Mouse (Mus musculus): ENCODE results near the gene Prl4a1.
"Not testable (repeated sequence)": the region's sequence is repeated elsewhere in the genome, so short reads cannot be mapped to it uniquely, and the experiment has no call there.

Gene Prl4a1

DNA sequence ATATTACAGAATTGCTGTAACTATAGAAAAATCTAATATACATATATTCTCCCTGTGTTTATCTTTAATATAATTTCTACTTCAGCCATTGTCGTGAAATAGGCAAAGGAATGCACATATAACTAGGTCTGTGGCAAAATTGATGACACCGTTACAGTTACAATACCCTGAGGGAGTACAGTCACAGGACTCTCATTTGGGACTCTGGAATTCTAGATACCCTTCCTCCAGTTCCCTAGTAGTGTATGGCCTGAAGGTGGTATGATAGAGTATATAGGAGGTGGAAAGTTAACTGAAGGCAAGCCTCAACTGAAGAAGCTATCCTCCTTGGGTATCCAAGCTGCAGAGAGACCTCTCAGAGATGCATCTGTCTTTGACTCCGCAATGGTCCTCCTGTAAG lies at the start of gene Prl4a1:
TSS of gene Prl4a1 (plus strand) at position 301 of the 400 bp plus-strand sequence.
- no peak for DNase-seq (ENCODE audit: low read depth, low spot score)

DNA sequence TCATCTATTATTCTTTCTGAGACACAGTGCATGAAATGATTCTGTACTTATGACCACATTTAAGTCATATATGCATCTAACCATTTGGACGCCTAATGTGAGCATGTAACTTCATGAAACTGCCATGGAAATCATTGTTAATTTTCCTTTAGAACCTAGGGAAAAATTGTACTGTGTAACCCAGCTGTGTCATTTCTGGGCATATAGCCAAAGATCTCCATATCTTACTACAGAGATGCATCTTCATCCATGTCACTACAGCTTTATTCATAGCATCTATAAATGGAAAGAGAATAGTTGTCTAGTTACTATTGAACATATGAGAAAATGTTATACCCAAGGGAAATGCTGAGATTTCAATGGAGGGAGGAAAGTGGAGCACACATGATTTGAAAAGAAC lies 43.1 kb upstream of the Prl4a1 start:
- DNase-seq (ENCODE audit: low read depth, low spot score): peak; percentile 3

DNA sequence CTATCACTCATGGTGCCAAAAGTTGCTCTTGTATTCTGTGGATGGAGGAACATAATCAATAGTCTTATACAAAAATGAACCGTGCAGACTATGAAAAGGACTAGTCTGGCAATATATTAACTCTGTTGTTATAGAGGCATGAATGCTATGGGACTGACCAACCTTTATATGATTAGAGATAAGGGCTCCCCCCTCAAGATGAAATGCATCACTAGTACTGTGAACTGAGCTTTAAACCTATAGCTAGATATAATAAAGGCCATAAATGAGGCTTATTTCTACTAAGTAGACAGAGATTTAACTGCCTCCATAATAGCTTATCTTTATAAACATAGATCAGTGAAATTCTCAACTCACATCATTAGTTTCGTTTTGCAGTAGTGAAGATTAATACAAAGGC lies 41.7 kb upstream of the Prl4a1 start:
- not testable (repeated sequence) for DNase-seq (ENCODE audit: low read depth, low spot score)

DNA sequence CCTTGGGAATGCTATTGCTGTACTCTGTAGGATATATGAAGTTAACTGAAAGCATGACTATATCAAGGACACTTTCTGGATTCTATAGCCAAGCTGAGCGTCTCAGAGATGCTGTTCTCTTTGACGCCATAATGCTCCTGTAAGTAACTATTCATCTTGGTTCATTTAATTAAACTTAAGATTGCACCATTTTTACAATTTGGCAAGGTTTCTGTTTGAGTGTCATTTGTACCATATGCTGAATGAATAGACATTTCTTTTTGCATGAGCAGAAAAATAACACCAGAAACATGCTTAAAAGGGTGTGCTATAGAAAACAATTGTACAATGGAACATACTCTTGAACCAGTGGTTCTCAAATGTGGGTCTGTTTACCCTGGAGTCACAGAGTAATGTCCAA lies 38.4 kb upstream of the Prl4a1 start:
- no peak for DNase-seq (ENCODE audit: low read depth, low spot score)

DNA sequence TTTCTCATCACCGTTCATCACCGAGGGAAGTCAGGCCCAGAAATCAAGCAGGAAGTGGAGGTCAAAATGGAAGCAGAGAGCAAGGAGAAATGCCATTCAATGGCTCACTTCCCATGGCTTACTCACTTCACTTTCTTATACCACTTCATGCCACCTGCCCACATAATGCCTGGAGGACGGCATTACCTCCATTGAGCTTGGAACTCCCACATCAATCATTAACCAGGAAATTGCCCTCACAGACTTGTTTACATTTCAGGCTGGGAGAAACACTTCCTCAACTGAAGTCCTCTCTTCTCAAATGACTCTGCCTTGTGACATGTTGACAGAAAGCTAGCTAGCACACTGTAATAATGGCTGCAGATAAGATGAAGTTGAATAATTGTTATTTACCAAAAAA lies 19.5 kb upstream of the Prl4a1 start:
- DNase-seq (ENCODE audit: low read depth, low spot score): not testable (repeated sequence)

DNA sequence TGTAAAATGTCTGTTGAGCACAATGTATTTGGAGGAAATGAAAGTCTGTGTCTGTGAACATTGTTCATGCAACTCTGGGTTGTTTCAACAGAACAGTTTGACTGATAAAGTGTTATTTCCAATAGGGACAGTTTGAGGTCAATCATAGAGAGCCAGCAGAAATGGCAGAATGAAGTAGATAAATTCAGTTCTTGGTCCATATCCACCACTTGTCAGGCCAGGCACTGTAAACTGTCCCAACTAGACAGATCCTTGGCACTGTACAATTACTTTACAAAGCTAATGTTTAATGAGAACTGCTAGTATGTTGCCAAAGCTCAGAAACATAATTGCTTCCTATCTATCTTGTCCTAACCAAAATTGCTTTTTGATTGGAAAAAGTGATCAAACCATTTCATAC lies 13.3 kb downstream of the Prl4a1 start:
- DNase-seq (ENCODE audit: low read depth, low spot score): no peak

DNA sequence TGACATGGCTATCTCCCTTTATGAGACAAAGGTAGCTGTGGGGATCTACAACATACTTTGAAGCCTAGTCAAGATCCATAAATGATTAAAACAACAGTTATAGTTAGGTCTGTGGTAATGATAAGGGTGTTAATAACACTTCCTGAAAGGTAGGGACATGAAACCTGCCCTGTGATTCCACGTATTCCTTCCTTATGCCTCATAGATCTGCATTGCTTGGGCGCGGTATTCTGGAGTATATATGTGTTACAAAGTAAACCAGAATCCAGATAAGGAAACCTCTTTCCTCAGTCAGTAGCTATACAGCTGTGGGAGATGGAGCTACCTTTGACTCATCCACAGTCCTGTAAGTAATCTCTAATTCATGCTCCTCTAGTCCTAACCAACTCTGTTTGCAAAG lies 53.3 kb downstream of the Prl4a1 start:
- no peak for DNase-seq (ENCODE audit: low read depth, low spot score)
